Mouse (Mus musculus) urinary bladder, adult 18-20 months (tissue): Measurements from ENCODE around the gene Zcchc17.

Experiments used
- DNase-seq, 2 experiments: peaks; one replicate each; pipeline ENCODE4 v3.0.0; 2022; ENCODE audit warnings: low spot score in 2 of 2, mixed read lengths in 2 of 2

The Zcchc17 gene

GRCm38 (mm10) chr4:130286531-130286930 lies 73.2 kb downstream of the Zcchc17 start:
- DNase-seq = no peak

DNA sequence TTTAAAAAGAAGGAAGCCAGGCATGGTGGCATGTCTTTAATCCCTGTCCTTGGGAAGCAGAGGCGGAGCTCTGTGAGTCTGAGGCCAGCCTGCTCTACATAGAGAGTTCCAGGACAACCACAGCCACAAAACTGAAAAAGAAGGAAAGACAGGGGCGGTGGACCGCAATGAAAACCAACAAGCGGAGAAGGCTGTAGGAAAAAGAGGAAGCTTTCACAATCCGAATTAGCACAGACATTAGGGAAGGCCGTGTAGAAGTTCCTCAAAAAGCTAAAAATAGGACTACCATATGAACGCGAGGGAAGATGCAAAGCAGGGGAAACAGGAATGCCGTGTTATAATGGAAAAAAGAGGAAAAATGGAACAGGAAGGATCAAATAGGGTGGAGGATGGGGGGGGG lies 75.9 kb downstream of the Zcchc17 start:
- no peak for DNase-seq

DNA sequence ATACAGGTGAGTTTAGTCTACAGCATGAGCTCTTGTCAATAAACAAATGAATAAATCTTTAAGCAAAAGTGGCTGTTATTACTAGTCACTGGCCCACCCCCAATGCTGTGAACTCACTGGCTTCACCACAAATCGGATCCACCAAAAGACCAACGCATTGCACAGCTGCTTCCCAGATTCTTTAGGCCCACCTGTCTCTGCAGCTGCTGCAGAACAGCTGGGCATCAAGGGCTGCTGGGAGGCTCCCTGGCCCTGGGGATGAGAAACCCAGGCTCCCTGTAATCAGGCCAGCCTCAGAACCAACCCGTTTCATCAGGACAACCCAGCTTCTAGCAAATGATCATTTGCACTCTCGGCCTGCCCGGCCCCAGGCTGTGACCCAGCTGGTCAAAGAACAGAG lies 76.9 kb downstream of the Zcchc17 start:
- no peak for DNase-seq

DNA sequence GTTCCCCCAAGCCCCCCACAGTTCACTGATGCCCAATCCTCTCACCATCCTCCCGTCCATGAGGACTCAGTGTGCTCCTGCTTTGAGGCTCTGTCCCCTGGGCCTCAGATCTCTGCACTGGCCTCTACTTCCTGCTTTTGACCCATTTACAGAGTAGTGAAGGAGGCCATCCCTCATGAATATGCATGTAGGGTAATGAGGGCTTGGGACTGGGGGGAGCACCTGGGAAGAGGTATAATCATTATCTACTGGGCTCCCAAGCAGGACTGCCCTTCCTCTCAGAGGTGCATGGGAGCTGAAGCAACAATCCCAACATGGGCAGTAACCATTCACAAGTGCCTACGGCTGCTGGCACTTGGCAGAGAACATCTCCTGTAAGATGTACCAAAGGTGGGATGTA lies 80.6 kb downstream of the Zcchc17 start, which contains the start of gene Serinc2:
TSS of gene Serinc2 (minus strand) at position 101 of the 400 bp plus-strand sequence.
- no peak for DNase-seq

GRCm38 (mm10) chr4:130276573-130277176 lies 83.1 kb downstream of the Zcchc17 start:
- peak; percentile 25 to 42 for DNase-seq

DNA sequence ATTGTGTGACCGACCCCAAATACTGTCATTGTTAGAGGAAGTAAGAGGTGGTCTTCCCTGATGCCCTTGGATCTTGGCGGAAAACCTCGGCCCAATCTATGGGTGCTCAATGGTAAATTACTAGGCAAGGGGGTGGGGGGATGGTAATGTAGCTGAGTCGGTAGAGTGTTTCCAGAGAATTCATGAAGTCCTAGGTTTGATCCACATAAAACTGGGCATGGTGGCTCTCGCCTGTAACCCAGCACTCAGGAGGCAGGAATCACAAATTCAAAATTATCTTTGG lies 84.0 kb downstream of the Zcchc17 start:
- no peak for DNase-seq

GRCm38 (mm10) chr4:130275016-130275822 lies 84.5 kb downstream of the Zcchc17 start:
- peak; percentile 42 to 74 for DNase-seq

DNA sequence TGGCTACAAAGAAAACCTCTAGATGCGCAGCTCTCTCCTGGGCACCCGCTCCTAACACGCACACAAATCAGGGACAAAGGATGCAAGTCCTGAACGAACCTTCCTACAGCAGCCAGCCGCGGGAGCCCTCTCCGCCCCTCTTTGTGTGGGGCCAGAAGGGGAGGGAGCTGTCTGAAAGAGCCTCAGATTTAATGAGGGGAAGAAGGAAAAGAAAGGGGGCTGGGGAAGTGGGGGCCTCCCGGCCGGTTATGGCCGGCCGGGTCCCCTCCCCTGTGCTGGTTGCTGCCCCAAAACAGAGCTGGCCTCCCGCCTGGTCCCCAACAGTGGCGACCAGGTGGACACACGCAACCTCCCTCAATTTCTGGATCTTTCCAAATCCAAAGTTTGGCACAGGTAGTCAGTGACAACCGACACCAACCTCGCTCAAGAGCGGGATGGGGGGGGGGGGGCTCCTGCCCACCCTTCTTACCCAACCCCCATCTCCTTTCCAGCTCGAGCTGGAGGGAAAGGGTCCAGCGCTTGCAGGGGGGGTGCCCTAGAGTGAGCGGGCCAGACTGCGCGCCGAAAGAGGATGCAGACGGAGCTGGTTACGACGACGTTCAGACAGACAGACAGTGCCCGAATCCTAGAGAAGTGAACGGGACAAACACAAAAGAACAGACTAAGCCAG lies 85.3 kb downstream of the Zcchc17 start:
- DNase-seq = peak in 1 of 2 experiments; percentile 36

GRCm38 (mm10) chr4:130273698-130274345 lies 85.9 kb downstream of the Zcchc17 start:
- peak; percentile 30 to 49 for DNase-seq

DNA sequence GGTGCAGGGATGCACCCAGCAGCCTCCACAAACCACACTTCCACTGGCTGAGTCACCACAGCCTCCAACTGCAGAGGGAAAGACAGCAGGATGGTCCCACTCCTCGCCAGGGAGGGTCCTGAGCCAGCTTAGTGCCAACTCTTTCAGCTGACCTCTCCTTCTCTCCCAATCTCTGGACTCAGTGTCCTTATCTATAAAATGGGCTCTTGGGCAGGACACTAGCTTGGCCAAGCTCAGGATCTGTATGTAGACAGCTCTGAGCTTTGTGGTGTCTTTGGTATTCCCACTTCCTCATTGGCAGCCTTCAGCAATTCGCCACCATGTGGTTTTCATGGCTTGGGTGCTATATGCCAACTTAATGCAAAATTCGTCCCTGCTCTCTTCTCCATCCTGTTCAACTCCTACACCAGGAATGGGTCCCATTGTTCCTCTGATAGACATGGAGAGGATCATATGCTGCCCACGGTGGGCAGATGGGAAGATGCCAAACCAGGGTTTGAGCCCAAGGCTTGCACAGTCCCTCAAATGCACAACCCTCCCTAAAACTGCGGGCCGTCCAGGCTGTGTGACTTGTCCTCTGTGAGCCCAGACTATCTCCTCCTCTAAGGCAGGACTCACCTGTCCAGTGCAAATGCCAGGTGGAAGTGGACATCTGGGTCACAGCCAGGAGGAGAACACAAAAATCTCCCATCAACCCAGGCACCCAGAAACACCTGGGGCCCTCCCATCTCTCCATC lies 89.0 kb downstream of the Zcchc17 start:
- no peak for DNase-seq

DNA sequence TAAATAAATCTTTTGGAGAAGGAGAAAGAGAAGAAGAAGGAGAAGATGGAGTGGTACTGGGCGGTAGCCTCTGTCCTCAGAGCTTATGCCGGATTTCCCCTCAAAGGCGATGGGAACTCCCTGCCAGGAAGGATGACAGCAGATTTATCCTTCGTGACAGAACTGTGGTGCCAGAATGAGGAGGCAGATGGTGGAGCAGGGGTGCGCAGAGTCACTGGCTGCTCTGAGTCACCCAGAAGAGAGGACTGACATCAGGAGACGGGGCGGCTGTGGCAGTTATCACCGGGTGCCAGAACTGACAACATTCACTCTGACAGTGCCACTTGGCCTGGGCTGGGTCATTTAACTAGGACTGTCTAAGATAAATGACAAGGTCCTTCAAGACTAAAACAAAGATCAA lies 89.7 kb downstream of the Zcchc17 start:
- no peak for DNase-seq

- peak in 1 of 2 experiments; percentile 49 for DNase-seq
Measured at GRCm38 (mm10) chr4:130268736-130269135, 91.0 kb downstream of the Zcchc17 start.

DNA sequence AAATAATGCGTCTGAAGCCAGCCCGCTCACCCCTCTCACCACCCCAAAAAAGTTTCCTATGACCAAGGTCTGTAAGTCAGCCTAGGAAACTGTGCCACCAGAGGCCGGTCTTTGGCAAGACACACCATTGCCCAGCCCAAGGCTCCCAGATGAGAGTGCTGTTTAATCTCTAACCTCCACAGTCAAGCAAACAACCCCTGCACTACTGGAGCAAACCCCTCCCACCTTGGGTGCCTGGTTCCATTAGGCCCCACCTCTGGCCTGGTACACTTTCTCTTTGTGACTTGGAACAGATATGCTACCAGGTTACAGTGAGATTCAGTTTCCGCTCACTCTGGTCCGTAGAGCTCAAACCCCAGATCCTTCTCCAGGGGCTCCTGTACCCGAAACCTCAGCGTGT lies 92.7 kb downstream of the Zcchc17 start:
- peak in 1 of 2 experiments; percentile 29 for DNase-seq

- no peak for DNase-seq
Measured at GRCm38 (mm10) chr4:130266601-130267000, 93.1 kb downstream of the Zcchc17 start.
